Mouse (Mus musculus): ENCODE results near the gene Abcg5.

The Abcg5 gene

DNA sequence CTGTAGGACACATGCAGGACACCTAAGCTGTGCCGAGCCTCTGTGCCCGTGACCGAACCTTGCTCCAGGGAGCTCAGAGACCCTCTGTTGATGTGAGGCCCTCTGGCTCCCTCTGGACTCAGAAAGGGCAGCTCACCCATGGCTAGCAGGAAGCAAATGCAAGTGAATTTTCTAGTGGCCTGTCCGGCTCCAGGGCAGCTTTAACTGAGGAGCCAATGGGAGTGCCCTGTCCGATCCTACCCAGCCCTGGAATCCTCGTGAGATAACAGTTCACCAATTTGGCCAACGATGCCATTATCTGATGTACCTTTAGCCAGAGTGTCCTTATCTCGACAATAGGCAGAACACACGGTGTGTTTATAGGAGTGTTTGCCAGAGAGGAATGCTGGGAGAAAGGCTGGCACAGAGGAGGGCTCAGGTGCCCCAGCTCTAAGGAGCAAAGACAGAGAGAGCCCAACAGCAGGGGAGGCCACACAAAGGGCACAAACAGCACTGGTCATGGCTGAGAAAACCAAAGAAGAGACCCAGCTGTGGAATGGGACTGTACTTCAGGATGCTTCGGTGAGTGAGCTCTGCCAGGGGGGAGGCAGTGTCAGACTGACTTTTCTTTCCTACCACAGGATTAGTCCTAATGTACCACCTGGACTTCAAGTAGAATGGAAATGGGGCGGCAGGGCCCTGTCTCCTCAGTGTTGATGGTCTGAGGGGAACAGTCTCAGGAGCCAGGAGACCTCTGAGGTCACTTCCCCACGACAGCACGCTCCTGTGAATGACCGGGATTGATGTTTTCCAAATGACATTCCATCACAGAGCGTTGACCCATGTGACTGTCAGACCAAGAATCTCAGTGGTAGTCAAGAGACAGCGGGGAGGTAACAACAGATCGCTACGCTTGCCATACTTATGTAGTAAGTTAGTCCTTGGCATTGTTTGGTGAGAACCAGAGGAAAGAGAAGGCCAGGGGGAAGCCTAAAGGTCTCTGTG is at the start of gene Abcg5:
Abcg5 (minus strand) TSS at position 278 of the 984 bp plus-strand sequence.
- DNase-seq: no peak

DNA sequence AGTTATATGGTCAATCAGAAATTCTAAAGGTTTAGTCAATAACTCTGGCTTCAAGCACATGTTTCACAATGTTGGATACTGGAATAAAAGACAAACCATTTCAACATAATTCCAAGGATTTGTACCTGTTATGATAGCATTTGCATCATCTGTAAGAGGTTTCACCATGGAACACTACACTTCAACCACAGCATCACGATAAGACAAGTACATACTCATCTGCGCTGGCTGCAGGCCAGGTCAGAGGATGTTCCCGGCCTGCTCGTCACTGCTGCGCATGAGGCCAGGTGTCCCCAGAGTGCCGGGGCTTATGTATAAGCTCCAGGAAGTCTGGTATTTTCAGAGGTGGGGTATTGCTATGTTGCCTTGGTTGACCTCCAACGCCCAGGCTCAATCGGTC is 49.8 kb upstream of the Abcg5 start:
- no peak for DNase-seq

DNA sequence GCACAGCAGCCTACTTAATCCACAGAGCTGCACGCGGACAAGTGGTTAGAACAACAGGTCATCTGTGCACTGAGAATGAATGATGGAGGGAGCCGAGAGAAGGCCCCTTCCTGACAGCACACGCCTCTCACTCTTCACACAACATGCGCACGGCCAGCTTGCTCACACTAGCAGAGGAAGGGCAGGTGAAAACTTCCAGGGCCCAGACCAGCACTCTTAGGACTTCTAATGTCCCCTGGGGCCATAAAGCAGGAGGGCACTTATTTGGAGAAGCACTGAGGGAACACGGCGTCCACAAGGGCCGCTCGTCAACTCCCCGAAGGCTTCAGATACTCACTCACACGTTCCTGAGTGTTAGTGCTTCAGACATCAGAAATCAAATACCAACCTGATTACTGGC is 48.5 kb upstream of the Abcg5 start:
- DNase-seq: no peak

DNA sequence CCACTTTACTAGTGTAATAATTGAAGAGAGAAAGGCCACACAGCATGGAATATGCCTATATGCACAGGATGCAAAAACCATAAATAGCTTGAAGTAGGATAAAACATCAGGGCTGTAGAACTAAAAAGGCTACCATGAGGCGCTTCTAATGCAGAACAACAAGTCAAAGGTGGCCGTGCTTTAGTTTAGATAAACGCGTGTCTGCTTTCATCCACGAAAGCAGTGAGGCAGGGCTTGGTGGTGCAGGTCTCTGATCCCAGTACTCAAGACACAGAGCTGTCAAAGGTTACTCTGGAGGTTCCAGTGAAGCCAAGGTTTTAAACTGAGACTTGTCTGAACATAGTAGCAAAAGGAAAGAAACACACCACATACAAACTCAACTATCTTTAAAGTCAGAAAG is 46.3 kb upstream of the Abcg5 start:
- no peak for DNase-seq

DNA sequence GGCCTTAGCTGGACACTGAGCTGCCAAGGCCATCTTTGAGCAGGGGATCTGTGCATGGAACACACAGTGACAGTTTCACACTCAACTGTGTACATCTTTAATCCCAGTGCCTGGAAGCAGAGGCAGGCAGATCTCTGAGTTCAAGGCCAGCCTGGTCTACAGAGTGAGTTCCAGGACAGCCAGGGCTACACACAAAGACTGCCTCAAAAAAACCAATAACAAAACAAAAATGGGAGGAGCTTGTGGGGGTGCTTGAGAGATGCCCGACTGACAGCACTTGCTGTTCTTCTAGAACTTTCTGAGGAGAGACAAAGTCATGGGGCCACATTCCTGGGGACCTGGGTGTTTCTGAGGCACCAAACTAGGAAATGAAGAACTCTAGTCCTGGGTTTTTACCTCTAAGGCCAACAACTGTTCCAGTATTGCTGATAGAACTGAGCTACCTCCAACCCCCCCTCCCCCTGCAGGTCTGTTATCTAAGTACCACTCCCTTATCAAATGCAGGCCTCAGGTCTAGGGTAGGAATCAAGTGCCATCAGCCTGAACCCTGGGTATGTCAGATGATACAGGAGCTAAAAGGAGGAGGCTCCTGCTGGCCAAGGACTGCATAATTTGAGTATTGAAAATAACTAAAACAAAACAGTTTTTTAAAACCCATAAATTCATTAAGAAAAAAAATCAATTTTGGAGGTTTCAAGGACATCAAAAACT is 45.5 kb upstream of the Abcg5 start:
- no peak for DNase-seq

DNA sequence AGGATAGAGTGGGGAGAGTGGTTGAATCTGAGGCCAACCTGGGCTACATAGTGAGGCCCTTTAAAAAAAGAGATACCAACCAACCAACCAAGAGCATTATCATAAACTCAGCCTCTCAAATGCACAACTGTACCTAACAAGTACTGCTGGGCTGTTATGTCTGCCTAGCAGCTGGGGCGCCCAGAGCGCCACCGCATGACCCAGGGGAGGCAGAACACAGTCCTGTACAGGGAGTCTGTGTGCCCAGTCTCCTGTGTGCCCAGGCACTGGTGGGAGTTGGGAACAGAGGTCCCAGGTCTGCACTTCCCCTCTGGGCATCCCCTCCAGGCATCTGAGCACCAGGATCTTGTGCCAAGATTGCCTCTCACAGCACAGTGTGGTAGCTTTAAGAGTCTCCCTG is 42.4 kb upstream of the Abcg5 start:
- DNase-seq: no peak

DNA sequence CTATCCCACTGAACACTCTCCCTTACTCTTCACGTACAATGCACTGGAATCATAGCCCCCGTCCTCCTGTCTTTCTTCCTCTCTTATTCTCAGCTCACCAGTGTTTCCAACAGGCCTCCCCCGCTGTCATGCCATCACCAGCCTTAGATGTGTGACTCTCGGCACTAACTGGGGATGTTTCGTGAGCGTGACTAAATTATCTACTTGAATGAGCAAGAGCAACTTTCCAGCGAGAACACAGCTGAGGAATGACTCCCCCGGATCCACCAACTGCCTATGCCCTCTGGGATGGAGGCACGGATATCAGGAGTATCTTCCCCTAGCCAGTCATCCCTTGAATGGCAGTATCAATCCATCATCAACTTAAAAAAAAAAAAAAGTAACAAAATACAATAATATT is 41.2 kb upstream of the Abcg5 start:
- no peak for DNase-seq

DNA sequence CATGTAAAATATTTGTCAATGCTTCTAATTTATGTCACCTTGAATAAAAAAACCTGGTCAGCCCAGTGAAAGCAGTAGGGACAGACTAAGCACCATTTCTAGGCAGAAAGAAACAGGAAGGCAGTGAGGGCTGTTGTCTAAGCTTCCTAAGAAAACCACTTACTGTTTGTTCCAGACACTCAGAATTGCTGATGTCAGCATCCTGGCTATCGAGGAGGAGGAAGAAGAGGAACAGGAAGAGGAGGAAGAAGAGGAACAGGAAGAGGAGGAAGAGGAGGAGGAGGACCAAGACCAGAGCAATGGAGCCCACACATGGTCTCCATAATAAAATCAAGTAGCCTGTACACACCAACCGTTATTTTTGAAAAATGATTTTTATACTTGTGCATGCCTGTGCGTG is 36.3 kb upstream of the Abcg5 start:
- DNase-seq: no peak

DNA sequence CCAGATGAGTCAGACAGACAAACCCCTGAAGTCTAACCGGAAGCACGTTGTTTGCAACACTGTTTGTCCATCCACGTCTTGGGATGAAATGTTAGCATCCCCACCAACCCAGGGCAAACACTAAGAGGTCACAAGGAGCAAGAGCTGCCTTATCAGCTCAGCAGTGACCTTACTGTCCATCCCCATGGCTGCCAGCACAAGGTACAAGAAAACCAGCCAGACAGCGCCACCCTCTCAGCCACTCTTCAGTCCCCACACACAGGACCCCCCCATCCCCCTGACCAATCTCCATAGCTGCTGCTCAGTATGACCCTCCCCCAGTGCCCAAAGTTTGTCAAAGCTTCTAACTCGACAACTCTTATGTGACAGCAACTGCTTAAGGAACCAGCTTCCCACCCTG is 34.6 kb upstream of the Abcg5 start:
- DNase-seq: no peak

DNA sequence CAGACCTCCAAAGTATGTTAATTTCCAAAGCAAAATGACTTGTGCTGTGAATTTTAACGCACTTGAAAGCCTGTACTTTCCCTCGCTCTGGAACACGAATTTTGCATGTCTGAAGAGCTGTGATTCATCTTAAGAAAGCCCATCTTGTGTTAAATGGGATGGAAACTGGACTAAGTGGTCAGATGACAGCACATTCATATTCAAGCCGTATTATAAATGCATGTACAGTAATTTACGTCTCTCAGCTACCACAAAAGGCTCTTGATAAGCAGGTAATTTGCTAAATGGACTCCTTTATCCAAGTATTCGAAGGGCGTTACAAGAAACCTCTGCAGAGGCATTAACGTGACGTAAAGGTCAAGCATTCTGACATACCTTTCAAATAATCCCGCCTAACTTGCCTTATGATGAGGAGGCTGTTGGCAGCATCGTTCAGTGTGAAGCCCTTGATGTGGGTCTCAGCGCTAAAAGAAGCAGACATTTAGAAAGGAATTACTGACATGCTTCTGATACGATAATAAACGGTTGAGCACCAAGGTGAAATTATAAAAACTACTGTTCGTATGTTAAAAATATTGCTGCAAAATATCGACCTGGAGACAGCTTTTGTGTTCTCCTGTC is 33.6 kb upstream of the Abcg5 start:
- DNase-seq: no peak

DNA sequence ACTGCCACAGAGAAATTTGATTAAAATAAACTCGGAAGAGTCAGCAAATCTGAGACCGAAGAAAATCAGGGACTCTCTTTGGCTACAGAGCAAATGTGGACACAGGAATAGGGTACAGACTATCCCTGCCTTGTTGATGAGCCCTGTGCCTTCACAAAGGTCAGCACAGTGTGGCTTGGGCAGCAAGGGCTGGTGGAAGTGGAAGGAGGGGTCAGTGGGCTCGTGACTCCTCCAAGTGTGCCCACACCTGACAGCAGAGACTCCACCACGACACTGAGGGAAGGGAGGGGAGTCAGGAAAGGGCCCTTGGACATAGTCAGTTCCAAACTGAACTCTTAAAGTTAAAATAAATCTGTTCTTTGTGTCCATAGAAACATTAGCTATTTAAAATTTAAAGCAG is 32.1 kb upstream of the Abcg5 start:
- DNase-seq: no peak

DNA sequence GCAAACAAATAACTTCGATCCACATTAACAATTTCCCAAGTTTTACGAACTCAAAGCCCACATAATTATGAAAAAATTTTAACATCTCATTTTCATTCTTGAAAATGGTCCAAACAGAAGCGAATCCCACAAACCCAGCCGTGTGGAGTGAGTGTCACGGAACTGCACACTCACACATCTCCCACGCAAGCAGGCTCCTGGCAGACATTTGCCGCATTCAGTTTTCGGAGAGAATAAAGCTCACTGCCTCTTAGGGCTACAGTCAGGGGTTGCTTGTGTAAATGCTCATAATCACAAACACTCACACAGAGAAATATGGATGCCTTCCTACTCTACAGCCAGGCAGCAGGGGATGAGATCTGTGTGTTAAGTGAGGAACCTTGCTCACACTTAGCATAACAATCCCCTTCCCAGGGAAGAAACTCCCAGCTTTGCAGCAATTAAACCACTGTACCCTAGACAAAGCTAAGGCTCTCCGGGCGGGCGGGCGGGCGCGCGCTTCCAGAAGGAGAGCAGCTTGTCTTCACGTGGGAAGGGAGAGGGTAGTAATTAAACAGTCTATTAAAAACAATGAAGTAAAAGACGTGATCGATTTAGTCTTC is 30.9 kb upstream of the Abcg5 start:
- peak; percentile 59 for DNase-seq

DNA sequence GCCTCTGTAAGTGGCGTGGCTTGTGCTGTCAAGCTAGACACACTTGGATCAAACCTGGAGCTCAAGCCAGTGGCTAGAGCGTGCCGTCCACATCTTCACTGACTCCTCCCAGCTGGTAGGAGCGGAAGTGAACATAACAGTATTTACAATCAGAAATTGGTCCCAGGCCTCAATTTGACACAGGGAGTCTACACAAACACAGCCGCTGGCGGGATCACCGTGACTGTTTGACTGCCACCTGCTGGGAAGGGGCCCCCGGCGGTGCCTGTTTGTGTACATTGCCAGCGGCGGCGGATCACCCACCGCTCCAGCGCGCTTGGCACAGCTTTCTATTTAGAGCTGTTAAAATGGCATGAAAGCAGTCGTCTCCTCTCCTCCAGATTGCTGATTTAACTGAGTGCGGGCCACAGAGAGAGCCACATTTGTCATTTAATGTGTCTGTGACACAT is 26.6 kb upstream of the Abcg5 start:
- peak; percentile 11 for DNase-seq

DNA sequence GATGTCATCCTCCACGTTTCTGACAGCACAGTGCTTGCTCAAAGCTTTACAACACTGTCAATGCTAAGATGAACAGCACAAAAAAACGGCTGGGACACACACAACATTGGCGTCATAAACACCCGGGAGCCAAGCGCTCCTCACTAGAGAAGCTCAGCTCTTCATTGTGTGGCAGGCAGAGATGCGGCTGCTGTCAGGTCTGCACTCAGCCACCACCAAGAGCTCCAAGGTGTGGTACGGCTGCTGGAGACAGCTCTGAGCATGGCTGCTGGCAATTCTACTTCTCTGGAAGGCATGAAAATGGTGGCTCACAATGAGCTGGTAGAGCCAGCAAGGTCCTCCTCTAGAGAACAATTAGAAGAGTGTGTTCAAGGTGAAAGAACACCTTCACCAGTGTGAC is 26.0 kb upstream of the Abcg5 start:
- DNase-seq: no peak

DNA sequence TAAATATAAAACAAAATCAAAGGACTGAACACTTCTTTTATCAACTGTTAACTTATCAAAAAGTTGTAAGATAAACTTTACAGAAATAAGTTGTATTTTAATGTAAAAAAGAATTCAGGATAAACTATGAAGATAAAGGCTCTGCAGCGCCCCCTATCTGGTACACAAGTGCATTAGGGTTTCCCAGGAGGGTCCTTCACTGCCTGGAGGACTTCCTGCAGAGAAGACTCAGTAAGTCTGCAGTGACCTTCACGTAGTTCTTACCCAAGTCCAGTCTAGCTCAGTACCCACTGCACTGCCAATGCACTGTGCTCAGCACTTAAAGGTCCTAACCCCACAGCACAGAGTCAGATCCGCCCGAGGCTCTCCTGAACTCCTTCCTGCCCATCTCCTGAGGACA is 24.6 kb upstream of the Abcg5 start:
- DNase-seq: no peak

DNA sequence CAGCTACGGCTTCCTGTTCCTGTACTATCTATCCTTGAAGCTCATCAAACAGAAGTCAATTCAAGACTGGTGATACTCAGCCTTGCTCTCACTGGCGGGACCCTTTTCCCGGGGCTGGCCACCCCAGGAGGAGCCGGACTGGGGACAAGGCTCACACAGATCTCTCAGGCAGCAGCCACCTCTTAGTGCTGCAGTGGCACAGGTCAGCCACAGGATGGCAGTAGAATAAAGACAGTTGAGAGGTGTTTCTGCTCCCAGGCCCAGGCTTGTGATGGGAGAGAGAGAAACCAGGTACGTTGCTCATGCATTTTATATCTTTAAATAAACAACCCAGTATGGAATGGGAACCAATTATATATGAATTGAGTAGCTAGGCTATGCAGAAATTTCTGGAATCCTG is 15.9 kb upstream of the Abcg5 start:
- peak; percentile 63 for DNase-seq

DNA sequence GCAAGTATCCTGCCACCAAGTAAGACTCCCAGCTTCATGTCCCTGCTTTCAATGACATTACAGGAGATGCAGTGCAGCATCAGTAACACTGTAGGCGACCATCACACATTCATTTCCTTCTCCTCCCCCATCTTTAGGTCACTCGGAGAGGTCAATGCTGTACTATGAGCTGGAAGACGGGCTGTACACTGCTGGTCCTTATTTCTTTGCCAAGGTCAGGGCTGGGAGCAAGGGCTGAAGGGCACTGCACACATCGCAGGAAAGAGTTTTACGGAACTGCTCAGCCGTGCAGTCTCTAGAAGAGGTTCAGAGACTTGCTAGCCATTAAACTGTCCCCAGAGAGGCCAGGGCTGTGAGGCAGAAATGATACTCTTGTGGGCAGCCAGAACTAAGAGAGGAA is 13.7 kb upstream of the Abcg5 start:
- no peak for DNase-seq

DNA sequence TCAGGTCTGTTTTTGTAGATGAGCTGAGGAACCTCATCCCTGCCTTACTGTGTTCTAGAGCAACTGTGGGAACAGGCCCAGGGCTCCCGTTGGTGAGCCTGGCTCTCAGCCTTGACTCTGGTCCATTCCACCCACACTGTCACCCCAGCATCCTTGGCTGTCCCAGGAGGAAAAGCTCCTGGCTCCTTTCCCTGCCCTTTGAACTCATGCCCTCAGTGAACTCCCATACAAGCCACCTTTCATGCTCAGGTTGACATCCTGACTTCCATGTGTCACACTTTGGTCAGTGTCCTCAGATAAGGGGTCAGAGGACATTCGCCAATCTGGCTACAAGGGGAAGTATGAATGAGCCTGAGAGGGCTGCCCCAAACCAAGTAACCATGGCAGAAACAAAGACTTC is 10.9 kb upstream of the Abcg5 start:
- DNase-seq: no peak

DNA sequence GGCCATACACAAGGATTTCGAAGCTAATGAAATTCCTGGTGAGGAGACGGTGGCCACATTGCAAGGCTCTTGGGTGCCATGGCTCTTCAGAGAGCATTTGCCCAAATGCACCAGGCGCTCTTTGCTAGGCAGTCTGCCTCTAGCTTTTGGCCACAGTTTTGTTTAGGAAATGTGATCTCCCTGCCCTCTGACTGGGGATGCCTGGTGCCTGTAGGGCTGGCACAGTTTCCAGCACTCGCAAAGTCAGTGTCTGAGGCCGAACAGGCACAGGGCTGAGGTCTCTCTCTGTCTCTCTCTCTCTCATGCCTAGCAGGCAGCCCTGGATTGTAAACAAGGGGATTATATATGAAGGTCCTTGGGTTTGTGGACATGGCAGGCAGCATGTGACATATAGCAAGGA is 7.3 kb upstream of the Abcg5 start:
- DNase-seq: no peak

DNA sequence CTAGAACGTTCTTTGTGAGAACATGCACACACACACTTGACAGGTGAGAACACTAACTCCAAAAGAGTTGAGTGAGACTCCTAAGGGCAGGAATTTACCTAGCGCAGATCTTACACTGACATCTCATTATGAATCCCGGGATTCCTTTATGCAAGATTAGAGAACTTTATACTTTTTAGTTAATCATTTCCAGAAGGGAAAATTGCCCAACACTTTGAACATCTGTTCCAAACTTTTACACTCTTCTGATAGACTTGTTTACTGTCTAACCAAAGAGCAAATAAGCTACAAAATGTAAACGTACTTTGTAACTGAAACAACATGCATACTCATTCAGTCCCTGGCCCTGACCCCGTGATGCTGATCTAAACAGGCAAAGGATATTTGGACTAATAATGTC is 6.5 kb upstream of the Abcg5 start:
- no peak for DNase-seq

DNA sequence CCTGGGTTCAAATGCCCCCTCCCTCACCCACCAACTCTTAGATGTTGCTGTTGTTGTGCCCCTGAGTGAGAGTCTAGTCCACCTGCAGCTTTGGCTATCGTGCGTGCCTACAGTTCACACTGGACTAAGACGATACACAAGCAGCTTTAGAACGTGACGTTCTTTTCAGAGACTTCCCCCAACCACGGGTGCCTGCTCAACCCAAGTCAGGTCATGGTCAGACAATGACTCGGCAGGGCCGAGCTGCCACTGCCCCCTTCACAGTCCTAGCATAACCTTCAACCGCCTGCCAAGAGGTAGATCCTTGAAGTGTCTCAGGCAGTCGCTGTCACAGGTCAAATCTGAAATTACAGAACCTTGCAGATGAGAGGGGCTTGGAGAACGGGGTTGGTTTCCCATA is 6.0 kb upstream of the Abcg5 start:
- DNase-seq: no peak

DNA sequence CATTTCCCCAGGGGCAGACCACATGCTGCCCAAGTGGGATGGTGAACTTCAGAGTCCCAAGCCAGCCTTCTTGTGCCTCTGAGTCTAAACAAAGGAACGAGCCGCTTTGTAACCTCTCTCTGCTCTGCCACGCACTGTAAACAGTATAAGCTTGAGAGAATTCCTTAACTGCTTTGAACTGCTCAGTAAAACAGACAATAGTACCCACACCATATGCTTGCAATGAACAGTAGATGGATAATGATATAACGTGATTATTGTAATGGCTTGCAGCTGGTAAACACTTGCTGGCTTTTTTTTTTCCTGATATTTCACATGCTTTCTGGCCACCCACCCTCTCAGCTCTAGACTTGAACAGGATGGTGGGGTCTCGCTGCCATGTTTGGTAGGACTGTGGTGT is 5.2 kb upstream of the Abcg5 start:
- DNase-seq: no peak

DNA sequence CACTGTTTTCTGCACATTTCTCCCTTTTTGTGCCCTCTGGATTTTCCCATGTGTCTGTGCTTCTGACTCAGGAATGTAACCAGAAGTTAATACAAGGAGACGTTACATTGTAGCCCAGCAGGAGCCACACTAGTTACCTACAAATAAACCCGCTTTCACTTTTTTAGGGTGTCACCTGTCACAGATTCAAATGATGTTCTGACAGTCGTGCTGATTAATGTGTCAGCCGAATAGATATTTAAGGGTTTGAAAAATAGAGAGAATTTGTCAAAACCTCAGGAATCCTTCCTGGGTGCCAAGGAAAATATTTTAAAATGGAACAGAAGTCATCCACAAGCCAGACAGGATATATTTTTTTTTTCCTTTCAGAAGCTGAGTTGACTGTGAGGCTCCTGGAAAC is 2.5 kb upstream of the Abcg5 start:
- no peak for DNase-seq
